Mouse (Mus musculus) NIH3T3 (cell line): ENCODE measurements around the gene Enthd1.
"Not testable (repeated sequence)": the region's sequence is repeated elsewhere in the genome, so short reads cannot be mapped to it uniquely, and the experiment has no call there.

Source experiments
- DNase-seq: peaks from one replicate; pipeline ENCODE4 v3.0.0-alpha.2; 2012; ENCODE audit warnings: low read depth

Gene Enthd1

GRCm38 (mm10) chr15:80538075-80538474, 26.9 kb downstream of the Enthd1 start:
- DNase-seq = no peak

- no peak for DNase-seq
Measured at GRCm38 (mm10) chr15:80536051-80536450, 28.9 kb downstream of the Enthd1 start.

GRCm38 (mm10) chr15:80533274-80533673, 31.7 kb downstream of the Enthd1 start:
- DNase-seq = peak; percentile 79

- DNase-seq = no peak
Measured at GRCm38 (mm10) chr15:80532281-80533072, 32.5 kb downstream of the Enthd1 start.

- DNase-seq = no peak
Measured at GRCm38 (mm10) chr15:80531026-80531425, 33.9 kb downstream of the Enthd1 start.

- DNase-seq = no peak
Measured at GRCm38 (mm10) chr15:80529955-80530869, 34.7 kb downstream of the Enthd1 start.

- peak; percentile 66 for DNase-seq
Measured at GRCm38 (mm10) chr15:80521661-80522388, 43.1 kb downstream of the Enthd1 start.

- DNase-seq = no peak
Measured at GRCm38 (mm10) chr15:80519931-80520330, 45.0 kb downstream of the Enthd1 start.

GRCm38 (mm10) chr15:80518567-80519223, 46.3 kb downstream of the Enthd1 start:
- no peak for DNase-seq

- no peak for DNase-seq
Measured at GRCm38 (mm10) chr15:80517996-80518395, 47.0 kb downstream of the Enthd1 start.

GRCm38 (mm10) chr15:80516525-80516924, 48.4 kb downstream of the Enthd1 start:
- DNase-seq = peak; percentile 68

GRCm38 (mm10) chr15:80505086-80505485, 59.9 kb downstream of the Enthd1 start:
- DNase-seq = no peak

- DNase-seq = not testable (repeated sequence)
Measured at GRCm38 (mm10) chr15:80503155-80503554, 61.8 kb downstream of the Enthd1 start.

GRCm38 (mm10) chr15:80502741-80503140, 62.2 kb downstream of the Enthd1 start:
- DNase-seq = no peak

- DNase-seq = peak; percentile 71
Measured at GRCm38 (mm10) chr15:80501106-80502096, 63.6 kb downstream of the Enthd1 start.

- peak; percentile 85 for DNase-seq
Measured at GRCm38 (mm10) chr15:80500426-80500825, 64.5 kb downstream of the Enthd1 start.

GRCm38 (mm10) chr15:80497733-80498132, 67.2 kb downstream of the Enthd1 start:
- DNase-seq = not testable (repeated sequence)

- no peak for DNase-seq
Measured at GRCm38 (mm10) chr15:80491505-80491904, 73.5 kb downstream of the Enthd1 start.

GRCm38 (mm10) chr15:80490151-80490550, 74.8 kb downstream of the Enthd1 start:
- DNase-seq = no peak

GRCm38 (mm10) chr15:80488658-80489057, 76.3 kb downstream of the Enthd1 start:
- no peak for DNase-seq
